Mouse (Mus musculus) heart, postnatal 0 days (tissue): ENCODE results near the gene Atp11c.

Experiments
- CTCF ChIP-seq: IDR thresholded peaks from 2 replicates; pipeline ENCODE4 v1.5.1; 2016; ENCODE audit warnings: antibody characterized with exemption, control low read depth, low read depth
- EP300 ChIP-seq: IDR thresholded peaks from 2 replicates; pipeline ENCODE4 v1.6.1; 2016; ENCODE audit warnings: antibody characterized with exemption, low read depth

DNA sequence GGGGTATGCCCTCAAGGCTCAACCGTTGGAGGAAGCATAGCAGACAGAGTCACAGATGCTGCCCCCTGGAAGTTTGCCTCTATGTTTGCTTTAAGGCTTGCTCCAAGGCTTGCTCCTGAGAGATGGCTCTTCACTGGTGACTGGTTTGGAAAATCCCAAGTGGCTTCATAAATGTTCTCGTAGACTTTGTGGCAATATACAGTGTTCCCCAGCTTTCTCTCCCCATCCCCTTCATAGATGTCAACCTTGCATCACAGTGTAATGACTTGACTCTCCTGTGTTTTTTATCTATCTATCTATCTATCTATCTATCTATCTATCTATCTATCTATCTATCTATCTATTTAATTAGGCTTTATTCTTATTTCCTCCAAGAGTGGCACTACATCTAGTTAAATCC lies at the start of gene Atp11c:
- no peak for TF ChIP-seq CTCF
- no peak for TF ChIP-seq EP300
